Mouse (Mus musculus): ENCODE results near the gene Pdia4.
"Not testable (repeated sequence)": the region's sequence is repeated elsewhere in the genome, so short reads cannot be mapped to it uniquely, and the experiment has no call there.

DNA sequence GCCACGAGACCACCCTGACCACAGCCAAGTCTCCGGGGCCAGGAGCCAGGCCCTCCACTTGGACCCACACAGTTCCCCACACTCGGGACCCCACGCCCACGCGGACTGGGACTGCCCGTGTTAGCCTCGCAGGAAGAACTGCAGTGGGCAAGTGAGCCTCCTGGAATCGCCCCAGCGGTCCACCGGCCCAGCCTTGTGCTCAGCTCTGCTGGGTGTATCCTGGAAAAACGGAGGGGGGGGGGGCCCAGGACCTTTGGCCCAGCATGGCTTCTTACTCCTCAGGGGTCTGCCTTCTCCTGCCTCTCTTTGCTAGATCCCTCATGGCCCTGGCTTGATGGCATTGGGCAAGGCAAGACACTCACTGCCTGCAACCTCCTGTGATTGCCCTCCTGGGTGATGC lies 44.7 kb downstream of the Pdia4 start:
- TF ChIP-seq POLR2A (IDR thresholded peaks at IDR 0.05; ENCODE audit: low read depth, low read length); CTCF (conservative IDR thresholded peaks at IDR 0.05; ENCODE audit: insufficient read depth, insufficient read length, low read depth, low read length): not testable (repeated sequence)
